Mouse (Mus musculus): Measurements from ENCODE around the gene Adamts14. TPM values are rescaled to one million over a fixed set of nuclear protein-coding genes. Genes with fewer than 3 reads are reported as not detected.

The Adamts14 gene
- 1 to 10 TPM; 4.9 to 7.1 TPM for total RNA-seq (2021)

- intact Hi-C loops (cut with DNase I): loop anchor here (5.0 kb wide), 2 partner anchors 61 to 76 kb away; no protein-coding TSS in a partner anchor
These were observed at the start of gene Adamts14 for GRCm38 (mm10) chr10:61273081-61273843. Gene Adamts14 (minus strand): TSS chr10:61273438.

GRCm38 (mm10) chr10:61318527-61318926 is 45.3 kb upstream of the Adamts14 start:
- DNase-seq: no peak
- intact Hi-C loops (cut with DNase I): no loop called here

More at GRCm38 (mm10) chr10:61273081-61273843, at the start of gene Adamts14:
- DNase-seq: peak; percentile 56

GRCm38 (mm10) chr10:61315324-61315880 is 42.2 kb upstream of the Adamts14 start:
- DNase-seq: no peak
- intact Hi-C loops (cut with DNase I): no loop called here

- DNase-seq: no peak
- intact Hi-C loops (cut with DNase I): no loop called here
These were observed 40.5 kb upstream of the Adamts14 start for GRCm38 (mm10) chr10:61313750-61314149.

DNA sequence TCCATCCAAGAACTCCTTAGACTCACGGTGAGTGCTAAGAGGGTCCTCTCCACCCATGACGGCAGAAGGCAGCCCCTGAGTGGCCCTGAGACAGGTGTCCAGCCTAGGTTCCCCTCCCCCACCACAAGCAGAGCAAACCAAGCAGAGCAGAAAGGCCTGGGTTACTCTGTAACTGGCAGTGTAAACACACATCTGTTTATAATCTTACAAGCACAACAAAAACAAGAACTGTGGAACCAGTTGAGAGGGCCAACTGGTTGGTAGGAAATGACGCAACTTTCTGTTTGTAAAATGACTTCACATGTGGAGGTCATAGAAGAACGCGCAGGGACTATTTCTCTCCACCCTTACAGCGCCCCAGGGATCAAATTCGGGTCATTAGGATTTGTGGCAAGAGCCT is 39.5 kb upstream of the Adamts14 start:
- intact Hi-C loops (cut with DNase I): no loop called here
- no peak for DNase-seq

- DNase-seq: peak; percentile 42 to 60
- intact Hi-C loops (cut with DNase I): no loop called here
These were observed 38.9 kb upstream of the Adamts14 start for GRCm38 (mm10) chr10:61312159-61312558.

- intact Hi-C loops (cut with DNase I): no loop called here
- DNase-seq: peak; percentile 40 to 53
These were observed 35.6 kb upstream of the Adamts14 start for GRCm38 (mm10) chr10:61308706-61309320.

GRCm38 (mm10) chr10:61305928-61306590 is 32.8 kb upstream of the Adamts14 start:
- DNase-seq: no peak
- intact Hi-C loops (cut with DNase I): no loop called here

GRCm38 (mm10) chr10:61304046-61304445 is 30.8 kb upstream of the Adamts14 start:
- no peak for DNase-seq
- intact Hi-C loops (cut with DNase I): no loop called here

- DNase-seq: no peak
- intact Hi-C loops (cut with DNase I): no loop called here
These were observed 27.8 kb upstream of the Adamts14 start for GRCm38 (mm10) chr10:61300996-61301395.

DNA sequence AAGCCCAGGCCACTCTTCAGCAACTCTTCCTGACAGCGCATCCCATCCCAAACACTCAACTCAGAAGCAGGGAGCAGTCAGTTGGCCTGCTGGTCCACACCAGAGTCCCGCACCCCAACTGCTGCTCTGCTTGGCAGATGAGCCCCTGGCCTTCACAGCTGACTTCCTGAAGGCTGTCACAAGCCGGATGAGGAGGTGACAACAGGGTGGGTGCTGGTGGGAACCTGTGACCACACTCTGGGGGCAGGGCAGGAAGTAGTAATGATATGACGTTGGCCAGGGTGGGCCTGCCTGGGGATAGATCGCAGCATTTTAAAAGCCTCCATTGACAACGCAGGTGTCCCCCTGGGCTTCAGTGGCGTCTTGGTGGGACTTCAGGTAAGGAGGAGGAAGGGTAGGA is 24.2 kb upstream of the Adamts14 start, which contains the start of gene Prf1:
TSS of gene Prf1 (plus strand) at position 357 of the 400 bp plus-strand sequence.
- DNase-seq: no peak
- intact Hi-C loops (cut with DNase I): no loop called here

DNA sequence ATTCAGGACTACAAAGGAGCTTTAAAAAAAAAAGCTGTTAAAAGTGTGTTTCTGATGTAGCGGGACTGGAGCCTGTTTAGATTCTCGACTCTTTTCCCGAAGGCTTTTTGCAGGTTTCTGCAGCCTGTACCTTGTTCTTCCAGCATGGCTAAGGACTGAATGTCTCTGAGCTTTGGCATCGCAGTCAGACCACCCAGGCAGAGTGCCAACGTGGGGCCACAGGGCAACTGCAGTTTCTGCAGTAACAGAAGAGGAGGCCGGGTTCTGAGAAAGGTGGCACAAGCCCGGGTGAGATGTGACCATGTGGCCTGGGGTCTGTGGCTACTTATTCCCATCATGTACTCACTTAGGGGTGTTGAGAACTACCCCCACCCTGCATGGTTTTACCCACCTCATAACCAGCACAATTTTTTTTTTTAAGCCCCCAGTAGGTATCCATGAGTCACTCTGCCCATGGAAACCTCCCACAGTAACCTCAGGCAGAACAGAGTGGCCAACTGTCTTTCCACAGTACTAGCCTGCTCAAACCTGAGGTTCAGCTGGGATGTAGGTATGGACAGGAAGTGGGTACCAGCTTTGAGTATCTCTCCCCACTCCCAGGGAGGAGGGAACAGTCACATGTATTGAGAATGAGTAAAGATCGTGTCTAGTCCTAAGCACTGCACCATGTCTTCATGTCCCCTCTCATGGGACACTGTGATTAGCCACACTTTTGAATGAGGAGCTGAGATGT is 23.6 kb upstream of the Adamts14 start:
- intact Hi-C loops (cut with DNase I): no loop called here
- DNase-seq: no peak

DNA sequence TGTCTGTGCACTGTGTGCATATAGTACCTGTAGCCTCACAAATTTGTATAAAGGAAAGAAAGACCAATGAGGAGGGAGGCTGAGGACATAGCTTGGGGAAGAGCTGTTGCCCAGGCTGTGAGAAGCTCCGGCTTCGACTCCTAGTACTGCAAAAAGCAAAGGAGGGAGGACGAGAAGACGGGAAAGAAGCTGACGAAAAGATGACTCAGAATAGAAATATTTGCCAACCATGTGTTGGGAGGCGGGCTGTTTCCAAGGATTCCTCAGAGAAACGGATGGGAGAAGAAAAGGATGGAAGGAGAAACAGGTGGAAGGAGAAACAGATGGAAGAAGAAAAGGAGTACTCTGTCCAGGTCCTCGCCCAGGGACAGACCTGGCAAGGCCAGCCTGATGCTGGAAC is 21.0 kb upstream of the Adamts14 start:
- no peak for DNase-seq
- intact Hi-C loops (cut with DNase I): no loop called here

- intact Hi-C loops (cut with DNase I): no loop called here
- no peak for DNase-seq
These were observed 17.2 kb upstream of the Adamts14 start for GRCm38 (mm10) chr10:61290479-61290878.

DNA sequence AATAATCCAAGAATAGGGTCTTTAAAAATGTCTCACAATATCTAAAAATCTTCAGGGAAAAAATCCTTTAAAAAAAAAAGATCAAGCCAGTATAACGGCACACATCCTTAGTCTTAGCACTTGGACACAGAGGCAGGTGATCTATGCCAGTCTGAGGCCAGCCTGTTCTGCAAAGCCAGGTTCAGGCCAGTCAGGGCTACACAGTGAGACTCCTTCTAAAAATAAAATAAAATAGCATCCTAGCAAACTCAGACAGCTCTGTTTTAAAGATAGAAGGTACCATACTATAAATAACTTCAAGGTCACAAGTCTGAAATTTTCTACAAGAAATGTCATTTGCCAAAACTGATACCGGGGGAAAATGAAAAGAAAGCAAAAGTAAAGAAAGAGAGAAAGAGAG is 16.8 kb upstream of the Adamts14 start:
- intact Hi-C loops (cut with DNase I): no loop called here
- no peak for DNase-seq

- intact Hi-C loops (cut with DNase I): no loop called here
- peak; percentile 59 to 60 for DNase-seq
These were observed 13.0 kb upstream of the Adamts14 start for GRCm38 (mm10) chr10:61286246-61286645.

DNA sequence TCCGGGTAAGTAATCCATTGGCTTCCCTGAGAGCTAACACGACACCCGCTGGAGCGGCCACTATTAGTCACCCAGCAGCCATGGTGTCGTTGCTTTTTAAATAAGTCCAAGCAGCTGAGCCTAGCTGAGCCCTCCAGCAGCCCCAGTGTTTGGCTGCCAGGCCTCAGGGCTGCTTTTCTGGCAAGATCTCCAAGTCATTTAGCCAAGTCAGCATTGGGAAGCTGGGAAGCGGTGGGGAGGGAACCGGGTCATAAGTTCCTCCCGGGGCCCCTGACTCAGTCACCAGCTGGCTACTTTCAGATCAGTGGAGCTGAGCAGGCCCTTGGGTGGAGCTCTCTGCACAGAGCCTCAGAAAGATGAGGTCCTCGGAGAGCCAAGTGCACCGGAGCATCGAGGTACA is 12.0 kb upstream of the Adamts14 start:
- DNase-seq: peak; percentile 82 to 86
- intact Hi-C loops (cut with DNase I): no loop called here

- peak; percentile 45 to 53 for DNase-seq
- intact Hi-C loops (cut with DNase I): no loop called here
These were observed 11.1 kb upstream of the Adamts14 start for GRCm38 (mm10) chr10:61284309-61284708.

DNA sequence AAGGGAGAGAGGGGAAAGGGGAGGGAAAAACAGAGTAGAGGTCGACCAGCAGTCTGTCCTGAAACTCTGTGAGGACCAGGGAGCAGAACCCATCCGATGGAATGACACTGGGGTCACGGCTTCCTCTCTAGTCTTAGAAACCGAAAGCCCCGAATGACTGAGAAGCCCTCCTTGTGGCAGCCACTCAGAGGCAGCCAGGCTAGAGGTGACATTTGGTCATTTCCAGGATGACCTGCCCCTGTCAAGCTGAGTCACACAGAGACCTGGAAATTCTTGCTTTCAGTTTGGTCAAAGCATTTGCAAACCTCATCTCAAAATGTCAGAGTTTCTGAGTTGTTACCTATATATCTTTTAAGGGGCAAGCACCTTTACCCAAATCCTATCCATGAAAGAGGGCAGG is 7.9 kb upstream of the Adamts14 start:
- intact Hi-C loops (cut with DNase I): no loop called here
- DNase-seq: no peak

DNA sequence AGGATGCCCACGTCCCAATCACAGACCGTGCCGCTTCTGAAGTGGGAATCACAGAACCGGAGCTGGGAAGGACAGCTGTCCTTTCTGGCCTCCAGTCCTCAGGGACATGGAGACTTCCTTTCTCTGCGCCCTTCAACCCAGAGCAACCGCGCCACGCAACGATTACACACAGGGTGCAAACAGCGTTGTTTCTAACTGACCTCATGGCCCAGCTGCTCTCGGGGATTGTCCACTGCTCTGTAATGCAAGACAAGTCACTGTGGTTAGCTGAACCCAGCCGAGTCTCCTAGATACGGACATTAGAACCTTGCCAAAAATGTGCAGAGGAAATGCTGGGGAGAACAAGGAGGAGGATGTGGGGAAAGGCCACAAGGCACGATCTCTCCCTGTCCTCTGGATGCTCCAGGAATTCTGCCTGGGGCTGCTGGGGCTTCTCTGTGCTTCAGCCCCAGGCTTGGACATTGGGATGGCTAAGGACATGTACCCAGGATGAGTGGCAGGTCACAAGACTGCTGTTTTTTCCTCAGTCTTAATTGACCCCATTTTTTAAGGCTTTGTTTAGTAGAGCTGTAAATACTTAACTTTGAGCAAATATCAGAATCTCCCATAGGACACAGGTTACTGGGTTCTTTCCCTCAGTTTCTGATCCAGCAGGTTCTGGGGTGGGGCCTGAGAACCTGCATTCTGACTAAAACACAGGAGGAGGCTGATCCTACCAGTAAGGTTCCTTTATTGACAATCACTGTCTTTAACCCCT is 4.9 kb upstream of the Adamts14 start:
- intact Hi-C loops (cut with DNase I): loop anchor here (2.0 to 5.0 kb wide), 2 partner anchors 49 to 59 kb away; no protein-coding TSS in a partner anchor
- peak; percentile 81 for DNase-seq
